Mouse (Mus musculus): ENCODE measurements around the gene Zdhhc25. TPM values are rescaled to one million over a fixed set of nuclear protein-coding genes. Genes with fewer than 3 reads are reported as not detected.

The Zdhhc25 gene
- polyA plus RNA-seq, 1 experiment from 2014 or later: not detected

DNA sequence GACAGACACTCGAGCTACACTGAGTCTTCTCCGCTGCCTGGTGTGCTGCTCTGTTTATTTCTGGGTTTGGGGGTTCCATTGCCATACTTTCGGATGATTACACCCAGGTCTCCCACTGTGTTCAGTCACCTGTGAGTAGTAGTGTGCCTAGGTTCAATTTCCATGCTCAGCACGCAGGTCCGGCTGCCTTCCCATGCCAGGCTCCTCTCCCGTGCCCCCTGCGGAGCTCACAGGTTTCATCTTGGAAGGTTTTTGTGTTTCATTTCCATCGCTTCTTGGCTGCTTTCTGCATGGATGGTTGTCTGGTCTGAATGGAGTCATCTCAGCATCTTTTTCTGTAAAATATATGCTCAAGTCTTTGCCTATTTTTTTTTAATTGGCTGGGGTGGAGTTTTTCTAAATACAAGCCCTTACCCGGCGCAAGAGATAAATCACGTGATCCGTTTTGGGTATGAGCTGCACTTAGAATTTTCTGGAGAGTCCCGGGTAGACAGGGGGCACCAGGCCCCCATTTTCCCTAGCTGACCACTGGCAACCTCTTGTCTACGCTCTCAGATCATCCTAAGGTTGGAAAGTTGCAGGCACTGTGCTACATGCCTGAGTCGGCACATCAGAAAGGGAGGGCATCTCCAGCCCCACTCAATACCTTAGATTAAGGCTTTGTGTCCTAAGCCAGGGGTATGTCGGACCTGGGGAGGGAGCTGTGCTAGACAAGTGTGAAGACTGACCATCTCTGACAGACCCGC is 4.7 kb downstream of the Zdhhc25 start:
- no peaks in the 10 kb centered on the region for H3K4me1 ChIP-seq
- no peak overlapping the region for H3K27ac ChIP-seq (replicated peaks)
- H3K36me3 ChIP-seq: no peaks in the 10 kb centered on the region
- H3K9ac ChIP-seq (replicated peaks): no peak overlapping the region
- no peaks in the 10 kb centered on the region for H3K9me3 ChIP-seq (replicated peaks)
- H3K4me2 ChIP-seq: no peak overlapping the region
- WGBS: 86% methylated on average over 17 of the region's 17 CpGs
- no peak for ATAC-seq (ENCODE audit: low FRiP score)
- no peak overlapping the region for H3K4me3 ChIP-seq (replicated peaks)
- no peaks in the 10 kb centered on the region for H3K27me3 ChIP-seq (replicated peaks)

DNA sequence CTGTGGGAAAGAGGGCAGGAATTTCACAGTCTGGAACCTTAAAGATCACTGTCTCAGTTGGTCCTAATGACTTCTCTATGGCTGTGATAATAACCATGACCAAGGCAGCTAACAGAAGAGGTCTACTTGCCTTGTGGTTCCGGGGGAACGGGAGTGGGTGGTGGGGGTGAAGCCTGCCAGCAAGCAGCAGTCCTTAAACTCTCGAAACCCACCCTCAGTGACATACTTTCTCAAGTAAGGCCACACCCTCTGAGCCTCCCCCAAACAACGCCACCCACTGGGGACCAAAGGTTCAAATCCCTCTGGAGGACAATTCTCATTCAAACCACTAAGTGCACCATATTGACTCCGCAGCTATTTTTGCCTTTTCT is 5.3 kb downstream of the Zdhhc25 start:
- Histone ChIP-seq H3K9me3 (replicated peaks) (no peaks in the 10 kb centered on the region), H3K4me2 (no peak overlapping the region), H3K9ac (replicated peaks) (no peak overlapping the region), H3K4me3 (replicated peaks) (no peak overlapping the region), H3K27me3 (replicated peaks) (no peaks in the 10 kb centered on the region), H3K4me1 (no peaks in the 10 kb centered on the region), H3K27ac (replicated peaks) (no peak overlapping the region), H3K36me3 (no peaks in the 10 kb centered on the region)
- WGBS: 80% methylated on average over 5 of the region's 5 CpGs
- ATAC-seq (ENCODE audit: low FRiP score): no peak

DNA sequence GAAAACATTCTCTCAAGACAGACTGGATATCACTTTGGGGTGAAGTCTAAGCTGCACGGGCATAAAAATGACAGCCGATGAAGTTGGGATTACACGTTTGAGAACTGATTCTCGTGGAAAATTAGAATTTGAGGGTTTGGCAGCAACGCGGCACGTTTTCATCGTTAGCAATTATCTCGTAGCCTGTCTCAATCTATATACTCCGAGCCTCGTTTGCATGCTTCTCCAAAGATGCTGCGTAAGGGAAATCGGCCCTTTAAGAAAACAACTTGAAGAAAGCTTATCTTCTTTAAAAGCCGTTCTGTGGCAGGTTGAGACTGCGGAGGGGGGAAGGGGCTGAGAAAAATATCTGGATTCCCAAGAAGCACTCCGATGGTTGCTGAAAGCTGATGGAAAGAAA is 17.0 kb downstream of the Zdhhc25 start:
- no peaks in the 10 kb centered on the region for H3K27me3 ChIP-seq (replicated peaks)
- no peak overlapping the region for H3K9ac ChIP-seq (replicated peaks)
- 71% methylated on average over 16 of the region's 16 CpGs for WGBS
- no peaks in the 10 kb centered on the region for H3K9me3 ChIP-seq (replicated peaks)
- no peaks in the 10 kb centered on the region for H3K36me3 ChIP-seq
- H3K4me1 ChIP-seq: peaks cover 16% of the 10 kb centered on the region; the same call in 1 of the 2 replicates
- no peak overlapping the region for H3K4me2 ChIP-seq
- H3K27ac ChIP-seq (replicated peaks): no peak overlapping the region
- ATAC-seq (ENCODE audit: low FRiP score): no peak
- H3K4me3 ChIP-seq (replicated peaks): no peak overlapping the region

DNA sequence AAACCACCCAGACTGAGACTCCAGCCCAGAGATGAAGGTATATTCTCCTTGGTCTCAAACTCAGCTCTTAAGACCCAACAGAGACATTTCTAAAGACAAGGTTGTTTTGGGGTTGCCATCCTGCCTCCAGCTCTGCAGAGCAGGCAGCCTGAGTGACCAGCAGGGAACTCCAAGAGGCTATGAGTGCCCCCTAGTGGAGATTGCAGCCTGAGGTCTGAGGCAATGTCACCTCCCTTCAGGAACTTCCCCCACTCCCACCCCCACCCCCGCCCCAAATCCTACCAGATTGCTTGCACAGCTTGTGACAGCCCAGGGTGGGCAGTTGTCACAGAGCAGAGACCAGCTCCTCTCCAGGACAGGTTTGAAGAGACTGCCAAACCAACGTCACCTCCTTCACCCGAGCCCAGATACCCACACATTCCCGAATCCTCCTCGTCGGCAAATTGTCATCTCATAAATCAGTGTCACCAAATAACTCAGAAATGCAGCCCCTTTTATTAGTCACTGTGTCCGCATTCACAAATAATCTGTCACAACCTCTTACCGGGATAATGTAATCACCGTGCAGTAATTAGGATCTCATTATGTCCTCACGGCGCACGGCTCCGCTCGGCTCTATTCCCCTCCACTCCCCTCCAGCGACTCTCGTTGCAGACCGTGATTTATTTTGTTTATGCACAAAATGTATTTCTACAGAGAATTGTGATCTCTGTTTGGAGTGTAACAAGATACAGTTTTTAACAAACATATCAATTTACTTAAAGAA is 18.1 kb downstream of the Zdhhc25 start:
- Histone ChIP-seq H3K4me2 (peak overlapping the region; percentile 22; the same call in 1 of the 2 replicates), H3K36me3 (no peaks in the 10 kb centered on the region), H3K4me1 (peaks cover 13% of the 10 kb centered on the region; the same call in 1 of the 2 replicates), H3K27ac (replicated peaks) (no peak overlapping the region), H3K9ac (replicated peaks) (no peak overlapping the region), H3K9me3 (replicated peaks) (no peaks in the 10 kb centered on the region), H3K4me3 (replicated peaks) (peak overlapping the region; percentile 6; the same call in 1 of the 2 replicates), H3K27me3 (replicated peaks) (no peaks in the 10 kb centered on the region)
- no peak for ATAC-seq (ENCODE audit: low FRiP score)
- WGBS: 29% methylated on average over 17 of the region's 17 CpGs

DNA sequence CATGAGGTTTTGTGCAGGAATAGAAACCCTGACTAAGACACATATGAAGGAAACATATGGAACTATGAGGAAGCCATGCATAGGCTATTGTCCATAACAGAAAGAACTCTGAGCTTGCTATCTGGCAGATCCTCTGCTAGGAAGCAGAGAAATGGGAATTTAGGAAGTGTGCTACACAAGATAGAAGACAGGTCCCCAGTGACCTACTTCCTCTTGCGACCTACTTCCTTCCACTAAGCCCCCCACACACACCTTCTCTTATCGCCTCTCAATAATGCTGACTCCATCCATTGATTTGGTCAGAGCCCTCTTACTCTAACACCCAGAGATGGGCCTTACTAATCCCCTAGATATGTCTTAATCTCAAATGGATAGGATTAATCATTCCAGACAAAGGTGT is 19.9 kb downstream of the Zdhhc25 start:
- 95% methylated on average over 2 of the region's 2 CpGs for WGBS

DNA sequence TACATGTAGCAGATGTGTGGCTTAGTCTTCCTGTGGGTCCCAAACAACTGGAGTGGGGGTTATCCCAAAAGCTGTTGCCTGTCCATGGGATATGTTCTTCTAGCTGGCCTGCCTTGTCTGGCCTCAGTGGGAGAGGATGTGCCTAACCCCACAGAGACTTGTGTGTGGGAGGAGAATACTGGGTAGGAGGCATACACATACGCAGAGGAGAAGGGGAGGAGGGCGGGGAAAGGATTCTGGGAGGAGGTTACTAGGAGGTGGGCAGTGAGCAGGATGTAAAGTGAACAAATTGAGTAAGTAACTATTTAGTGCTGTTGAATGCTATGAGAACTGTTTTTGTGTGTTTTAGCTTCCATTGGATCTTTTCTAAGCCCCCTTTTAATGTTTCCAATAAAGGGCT is 23.8 kb downstream of the Zdhhc25 start:
- Histone ChIP-seq H3K4me3 (replicated peaks) (no peak overlapping the region), H3K27me3 (replicated peaks) (no peaks in the 10 kb centered on the region), H3K27ac (replicated peaks) (no peak overlapping the region), H3K9ac (replicated peaks) (no peak overlapping the region), H3K4me1 (peaks cover 1% of the 10 kb centered on the region; the same call in 1 of the 2 replicates), H3K36me3 (no peaks in the 10 kb centered on the region), H3K4me2 (no peak overlapping the region), H3K9me3 (replicated peaks) (no peaks in the 10 kb centered on the region)
- 86% methylated on average over 2 of the region's 2 CpGs for WGBS
- no peak for ATAC-seq (ENCODE audit: low FRiP score)

More for the DNA sequence above, 19.9 kb downstream of the Zdhhc25 start:
- Histone ChIP-seq H3K9me3 (replicated peaks) (no peaks in the 10 kb centered on the region), H3K36me3 (no peaks in the 10 kb centered on the region), H3K4me2 (no peak overlapping the region), H3K4me3 (replicated peaks) (no peak overlapping the region), H3K4me1 (peaks cover 13% of the 10 kb centered on the region; the same call in 1 of the 2 replicates), H3K9ac (replicated peaks) (no peak overlapping the region), H3K27ac (replicated peaks) (no peak overlapping the region), H3K27me3 (replicated peaks) (no peaks in the 10 kb centered on the region)
- no peak for ATAC-seq (ENCODE audit: low FRiP score)

DNA sequence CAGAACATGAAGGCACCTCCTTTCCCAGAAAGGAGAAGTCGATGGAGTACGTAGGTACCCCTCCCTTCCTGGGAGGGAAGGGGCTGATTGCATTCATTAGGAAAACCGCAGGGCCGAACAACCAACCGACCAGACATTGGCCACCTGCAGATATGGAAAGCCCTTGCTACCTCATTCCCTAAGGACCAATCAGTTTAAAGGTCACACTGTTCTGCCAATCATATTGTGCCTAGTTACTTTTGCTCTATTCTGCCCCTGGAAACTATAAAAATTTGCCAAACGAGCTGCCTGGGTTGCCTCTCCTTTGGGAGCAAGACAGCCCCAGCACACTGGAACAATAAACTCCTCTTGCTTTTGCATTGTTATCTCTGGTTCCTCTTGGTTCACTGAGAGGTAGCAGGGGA is 24.8 kb downstream of the Zdhhc25 start:
- no peak overlapping the region for H3K4me3 ChIP-seq (replicated peaks)
- no peaks in the 10 kb centered on the region for H3K27me3 ChIP-seq (replicated peaks)
- no peak overlapping the region for H3K27ac ChIP-seq (replicated peaks)
- ATAC-seq (ENCODE audit: low FRiP score): no peak
- WGBS: 67% methylated on average over 6 of the region's 6 CpGs
- no peaks in the 10 kb centered on the region for H3K9me3 ChIP-seq (replicated peaks)
- H3K36me3 ChIP-seq: no peaks in the 10 kb centered on the region
- H3K4me1 ChIP-seq: no peaks in the 10 kb centered on the region
- no peak overlapping the region for H3K9ac ChIP-seq (replicated peaks)
- no peak overlapping the region for H3K4me2 ChIP-seq

DNA sequence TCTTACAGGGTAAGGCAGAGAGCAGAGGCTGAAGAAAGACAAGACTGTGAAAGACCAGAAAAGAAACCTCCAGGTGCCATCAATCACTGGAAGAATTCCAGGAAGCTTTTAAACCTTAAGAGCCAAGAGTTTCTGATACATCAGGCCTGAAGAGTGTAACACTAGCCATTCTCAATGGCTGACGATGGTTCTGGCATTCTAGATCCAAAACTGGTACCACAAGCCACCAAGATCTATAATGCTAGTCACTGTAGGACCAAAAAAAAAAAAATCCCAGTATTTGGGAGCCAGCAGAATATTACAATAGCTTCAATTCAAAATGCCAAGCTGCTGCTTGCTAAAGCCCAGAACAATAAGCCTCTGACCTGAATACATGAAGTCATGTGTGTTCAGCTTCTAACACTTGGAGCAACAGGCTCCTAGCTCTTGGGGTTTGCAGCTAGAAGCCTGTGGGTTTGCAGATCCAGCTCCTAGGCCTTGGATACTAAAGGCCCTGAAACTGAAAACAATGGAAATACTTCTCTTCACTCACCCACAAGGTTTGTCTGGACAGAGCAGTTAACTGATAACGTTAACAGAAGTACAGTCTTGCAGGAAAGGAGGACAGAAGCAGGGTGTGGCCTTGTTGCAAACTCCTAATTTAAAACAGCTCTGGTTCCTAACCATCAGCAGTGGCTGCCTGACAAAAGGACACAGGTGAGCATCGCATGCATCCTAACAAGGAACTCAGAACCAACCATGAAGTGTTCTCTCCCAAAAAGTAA is 25.4 kb downstream of the Zdhhc25 start:
- Histone ChIP-seq H3K4me2 (no peak overlapping the region), H3K9ac (replicated peaks) (no peak overlapping the region), H3K4me3 (replicated peaks) (no peak overlapping the region), H3K27me3 (replicated peaks) (no peaks in the 10 kb centered on the region), H3K9me3 (replicated peaks) (no peaks in the 10 kb centered on the region), H3K4me1 (no peaks in the 10 kb centered on the region), H3K36me3 (no peaks in the 10 kb centered on the region), H3K27ac (replicated peaks) (no peak overlapping the region)
- ATAC-seq (ENCODE audit: low FRiP score): no peak
- WGBS: 93% methylated on average over 3 of the region's 3 CpGs

DNA sequence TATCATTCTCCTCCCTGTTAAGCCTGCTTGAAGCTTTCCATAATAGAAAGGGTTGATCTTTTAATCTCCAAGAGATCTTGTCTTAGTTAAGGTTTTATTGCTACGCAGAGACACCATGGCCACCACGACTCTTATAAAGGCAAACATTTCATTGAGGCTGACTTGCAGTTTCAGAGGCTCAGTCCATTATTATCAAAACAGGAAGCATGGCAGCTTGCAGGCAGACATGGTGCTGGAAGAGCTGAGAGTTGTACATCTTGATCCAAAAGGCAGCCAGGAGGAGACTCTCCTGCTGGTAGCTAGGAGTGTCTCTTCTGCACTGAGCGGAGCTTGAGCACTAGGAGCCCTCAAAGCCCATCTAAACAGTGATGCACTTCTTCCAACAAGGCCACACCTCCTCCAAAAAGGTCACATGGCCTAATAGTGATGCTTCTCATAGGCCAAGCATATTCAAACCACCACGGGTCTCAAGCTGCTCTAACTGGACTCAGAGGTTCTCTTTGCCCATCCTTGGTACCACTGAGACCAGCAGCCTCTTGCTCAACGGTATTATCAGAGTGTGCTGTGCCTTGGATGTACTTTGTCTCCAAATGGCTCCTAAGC is 26.9 kb downstream of the Zdhhc25 start:
- 84% methylated on average over 5 of the region's 5 CpGs for WGBS
- Histone ChIP-seq H3K9me3 (replicated peaks) (no peaks in the 10 kb centered on the region), H3K27me3 (replicated peaks) (no peaks in the 10 kb centered on the region), H3K36me3 (no peaks in the 10 kb centered on the region), H3K9ac (replicated peaks) (no peak overlapping the region), H3K4me1 (no peaks in the 10 kb centered on the region), H3K27ac (replicated peaks) (no peak overlapping the region), H3K4me3 (replicated peaks) (no peak overlapping the region), H3K4me2 (no peak overlapping the region)
- no peak for ATAC-seq (ENCODE audit: low FRiP score)

DNA sequence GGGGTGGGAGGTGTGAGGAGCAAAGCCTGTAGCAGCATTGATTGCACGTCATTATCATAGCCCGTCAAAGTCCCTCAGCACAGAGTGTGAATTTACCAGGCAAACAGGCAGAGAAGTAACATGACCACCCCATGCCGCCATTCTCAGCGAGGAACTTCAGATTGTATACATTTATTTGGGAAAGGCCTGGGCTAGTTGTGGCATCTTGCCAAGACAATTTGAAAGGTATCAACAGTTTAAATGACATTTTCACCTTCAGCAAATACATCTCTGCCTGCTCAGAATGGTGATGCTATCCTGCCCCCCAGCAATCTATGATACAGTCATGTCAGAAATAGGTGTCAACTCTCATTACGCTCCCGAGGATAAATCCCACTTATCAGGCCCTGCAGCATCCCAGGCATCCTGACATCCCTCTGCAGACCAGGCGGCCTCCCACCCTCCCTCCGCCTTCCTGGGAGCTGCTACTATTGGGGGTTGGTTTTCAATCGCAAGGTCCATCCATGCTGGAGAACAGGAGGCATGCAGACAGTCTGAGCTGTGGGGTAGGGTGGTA is 28.8 kb downstream of the Zdhhc25 start:
- no peak overlapping the region for H3K9ac ChIP-seq (replicated peaks)
- H3K4me3 ChIP-seq (replicated peaks): no peak overlapping the region
- ATAC-seq (ENCODE audit: low FRiP score): no peak
- no peaks in the 10 kb centered on the region for H3K9me3 ChIP-seq (replicated peaks)
- H3K4me2 ChIP-seq: no peak overlapping the region
- whole genome bisulfite sequencing: 77% methylated on average over 9 of the region's 9 CpGs
- no peaks in the 10 kb centered on the region for H3K36me3 ChIP-seq
- no peak overlapping the region for H3K27ac ChIP-seq (replicated peaks)
- no peaks in the 10 kb centered on the region for H3K27me3 ChIP-seq (replicated peaks)
- H3K4me1 ChIP-seq: no peaks in the 10 kb centered on the region

DNA sequence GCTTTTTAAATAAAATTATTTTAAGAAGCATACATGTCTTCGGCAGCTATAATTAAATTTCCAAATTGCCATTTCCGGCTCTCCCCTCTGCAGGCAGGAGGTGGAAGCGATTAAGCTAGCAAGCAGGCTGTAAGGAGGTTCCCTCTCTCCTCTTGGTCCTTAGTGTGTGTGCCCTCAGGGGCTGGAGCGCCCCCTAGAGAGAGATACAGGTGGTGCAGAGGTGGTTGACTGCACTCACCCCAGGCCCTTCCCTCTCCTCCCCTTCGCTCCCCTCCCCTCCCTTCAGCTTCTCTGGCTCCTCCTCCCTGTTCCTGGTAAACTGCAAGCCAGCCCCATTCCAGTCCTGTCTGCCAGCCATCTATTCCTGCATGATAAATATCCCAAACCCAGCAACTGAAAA is 35.1 kb downstream of the Zdhhc25 start:
- Histone ChIP-seq H3K27ac (replicated peaks) (no peak overlapping the region), H3K9me3 (replicated peaks) (no peaks in the 10 kb centered on the region), H3K36me3 (no peaks in the 10 kb centered on the region), H3K4me3 (replicated peaks) (no peak overlapping the region), H3K27me3 (replicated peaks) (no peaks in the 10 kb centered on the region), H3K4me1 (peaks cover 6% of the 10 kb centered on the region; the same call in 1 of the 2 replicates), H3K9ac (replicated peaks) (no peak overlapping the region), H3K4me2 (no peak overlapping the region)
- ATAC-seq (ENCODE audit: low FRiP score): no peak
- 72% methylated on average over 5 of the region's 5 CpGs for WGBS
